Mouse (Mus musculus) midbrain, embryonic 12.5 days (tissue): ENCODE results near the gene Srd5a3. TPM values are rescaled to one million over a fixed set of nuclear protein-coding genes. Genes with fewer than 3 reads are reported as not detected.

ENCODE experiments used
- ATAC-seq: fragments of 200-750 bp; cut with Nextera tagmentation; 2 replicates; pipeline ENCODE4 v1.8.0; 2017; ENCODE audit warnings: low read depth, moderate TSS enrichment, moderate library complexity; ENCODE audit not compliant: low FRiP score
- H3K27ac ChIP-seq: fragments of 300-500 bp; sonication (generic); replicated peaks from 2 replicates; pipeline ENCODE4 v1.5.1; 2016; ENCODE audit warnings: mild to moderate bottlenecking
- H3K27me3 ChIP-seq: fragments of 300-500 bp; sonication (generic); 2 replicates; pipeline ENCODE4 v1.6.1; 2016; ENCODE audit warnings: mild to moderate bottlenecking
- H3K36me3 ChIP-seq: fragments of 300-500 bp; sonication (generic); 2 replicates; pipeline ENCODE4 v1.6.1; 2016
- H3K4me1 ChIP-seq: fragments of 300-500 bp; sonication (generic); 2 replicates; pipeline ENCODE4 v1.6.1; 2016
- H3K4me2 ChIP-seq: fragments of 300-500 bp; sonication (generic); replicated peaks from 2 replicates; pipeline ENCODE4 v1.6.1; 2016; ENCODE audit warnings: mild to moderate bottlenecking, moderate library complexity
- H3K4me3 ChIP-seq: fragments of 300-500 bp; sonication (generic); 2 replicates; pipeline ENCODE4 v1.5.1; 2016; ENCODE audit warnings: mild to moderate bottlenecking
- H3K9ac ChIP-seq: fragments of 300-500 bp; sonication (generic); replicated peaks from 2 replicates; pipeline ENCODE4 v1.6.1; 2016; ENCODE audit warnings: mild to moderate bottlenecking, moderate library complexity
- H3K9me3 ChIP-seq: fragments of 300-500 bp; sonication (generic); 2 replicates; pipeline ENCODE4 v1.6.1; 2016; ENCODE audit warnings: mild to moderate bottlenecking
- WGBS: fragments of 180-500 bp; shearing (Covaris S2); methylation state at CpG from one replicate; pipeline ENCODE4 v1.1.7; 2016; 5-methylcytosine and 5-hydroxymethylcytosine counted together
- polyA plus RNA-seq: library from polyadenylated mRNA; unstranded; fragments of >200 nt; fragmentation: Nextera tagmentation; extraction: Ambion mirVana; gene quantifications from 2 replicates; pipeline ENCODE4 v1.2.1, GENCODE M21; 2016

Srd5a3 gene
- polyA plus RNA-seq, 1 experiment from 2014 or later: 15.8 TPM

- WGBS: 96% methylated on average over 21 of the region's 21 CpGs
- no peak overlapping the region for H3K27ac ChIP-seq
- peaks cover 21% of the 10 kb centered on the region for H3K36me3 ChIP-seq
These were observed 14.5 kb downstream of the Srd5a3 start for GRCm38 (mm10) chr5:76154434-76155165.

GRCm38 (mm10) chr5:76159555-76159954, 19.5 kb downstream of the Srd5a3 start:
- Histone ChIP-seq H3K4me1 (no peaks in the 10 kb centered on the region), H3K9ac (no peak overlapping the region), H3K27ac (no peak overlapping the region), H3K9me3 (no peaks in the 10 kb centered on the region), H3K27me3 (no peaks in the 10 kb centered on the region; the same call in 1 of the 2 replicates), H3K4me2 (no peak overlapping the region), H3K36me3 (no peaks in the 10 kb centered on the region; the same call in 1 of the 2 replicates), H3K4me3 (no peak overlapping the region)
- WGBS: 89% methylated on average over 6 of the region's 6 CpGs
- ATAC-seq: no peak

More at GRCm38 (mm10) chr5:76154434-76155165, 14.5 kb downstream of the Srd5a3 start:
- H3K4me2 ChIP-seq: no peak overlapping the region
- no peak overlapping the region for H3K9ac ChIP-seq
- no peaks in the 10 kb centered on the region for H3K9me3 ChIP-seq
- ATAC-seq: no peak
- no peaks in the 10 kb centered on the region for H3K4me1 ChIP-seq
- H3K4me3 ChIP-seq: no peak overlapping the region
- no peaks in the 10 kb centered on the region for H3K27me3 ChIP-seq

- Histone ChIP-seq H3K27ac (no peak overlapping the region), H3K4me1 (no peaks in the 10 kb centered on the region), H3K9me3 (no peaks in the 10 kb centered on the region), H3K27me3 (no peaks in the 10 kb centered on the region; the same call in 1 of the 2 replicates), H3K9ac (no peak overlapping the region), H3K4me3 (no peak overlapping the region), H3K4me2 (no peak overlapping the region), H3K36me3 (no peaks in the 10 kb centered on the region; the same call in 1 of the 2 replicates)
- no peak for ATAC-seq
- WGBS: 70% methylated on average over 3 of the region's 3 CpGs
These were observed 20.0 kb downstream of the Srd5a3 start for GRCm38 (mm10) chr5:76160086-76160485.

GRCm38 (mm10) chr5:76161491-76161890, 21.4 kb downstream of the Srd5a3 start:
- Histone ChIP-seq H3K9me3 (no peaks in the 10 kb centered on the region), H3K9ac (no peak overlapping the region), H3K36me3 (no peaks in the 10 kb centered on the region), H3K27me3 (no peaks in the 10 kb centered on the region; the same call in none of the 2 replicates), H3K4me2 (no peak overlapping the region), H3K4me1 (no peaks in the 10 kb centered on the region), H3K4me3 (no peak overlapping the region), H3K27ac (no peak overlapping the region)
- 92% methylated on average over 6 of the region's 6 CpGs for WGBS
- no peak for ATAC-seq

- no peak overlapping the region for H3K4me2 ChIP-seq
- H3K27ac ChIP-seq: no peak overlapping the region
- H3K4me3 ChIP-seq: no peak overlapping the region
- H3K27me3 ChIP-seq: no peaks in the 10 kb centered on the region; the same call in none of the 2 replicates
- WGBS: 91% methylated on average over 5 of the region's 5 CpGs
- ATAC-seq: no peak
- H3K36me3 ChIP-seq: no peaks in the 10 kb centered on the region
- no peaks in the 10 kb centered on the region for H3K4me1 ChIP-seq
- H3K9me3 ChIP-seq: no peaks in the 10 kb centered on the region
- H3K9ac ChIP-seq: no peak overlapping the region
These were observed 22.9 kb downstream of the Srd5a3 start for GRCm38 (mm10) chr5:76162926-76163325.

GRCm38 (mm10) chr5:76163828-76164390, 23.8 kb downstream of the Srd5a3 start:
- Histone ChIP-seq H3K4me1 (no peaks in the 10 kb centered on the region), H3K4me3 (no peak overlapping the region), H3K27ac (no peak overlapping the region), H3K9me3 (no peaks in the 10 kb centered on the region), H3K36me3 (no peaks in the 10 kb centered on the region), H3K27me3 (no peaks in the 10 kb centered on the region; the same call in none of the 2 replicates), H3K9ac (no peak overlapping the region), H3K4me2 (no peak overlapping the region)
- no peak for ATAC-seq
- WGBS: 35% methylated on average over 4 of the region's 4 CpGs

GRCm38 (mm10) chr5:76164827-76165226, 24.8 kb downstream of the Srd5a3 start:
- ATAC-seq: no peak
- 72% methylated on average over 7 of the region's 7 CpGs for WGBS
- no peak overlapping the region for H3K4me3 ChIP-seq

GRCm38 (mm10) chr5:76170522-76170921, 30.5 kb downstream of the Srd5a3 start:
- H3K4me3 ChIP-seq: no peak overlapping the region
- H3K27me3 ChIP-seq: no peaks in the 10 kb centered on the region
- H3K9ac ChIP-seq: no peak overlapping the region
- ATAC-seq: no peak
- no peak overlapping the region for H3K4me2 ChIP-seq
- no peaks in the 10 kb centered on the region for H3K36me3 ChIP-seq
- 80% methylated on average over 4 of the region's 4 CpGs for WGBS
- no peaks in the 10 kb centered on the region for H3K4me1 ChIP-seq
- H3K27ac ChIP-seq: no peak overlapping the region
- no peaks in the 10 kb centered on the region for H3K9me3 ChIP-seq

More at GRCm38 (mm10) chr5:76164827-76165226, 24.8 kb downstream of the Srd5a3 start:
- Histone ChIP-seq H3K27me3 (no peaks in the 10 kb centered on the region; the same call in none of the 2 replicates), H3K27ac (no peak overlapping the region), H3K4me2 (no peak overlapping the region), H3K9me3 (no peaks in the 10 kb centered on the region), H3K36me3 (no peaks in the 10 kb centered on the region), H3K4me1 (no peaks in the 10 kb centered on the region), H3K9ac (no peak overlapping the region)

- ATAC-seq: no peak
- H3K9ac ChIP-seq: no peak overlapping the region
These were observed 31.0 kb downstream of the Srd5a3 start for GRCm38 (mm10) chr5:76171039-76171438.

GRCm38 (mm10) chr5:76175051-76175450, 35.0 kb downstream of the Srd5a3 start:
- no peaks in the 10 kb centered on the region for H3K4me1 ChIP-seq
- no peak for ATAC-seq
- 94% methylated on average over 4 of the region's 4 CpGs for WGBS

More at GRCm38 (mm10) chr5:76171039-76171438, 31.0 kb downstream of the Srd5a3 start:
- H3K27ac ChIP-seq: no peak overlapping the region
- H3K4me1 ChIP-seq: no peaks in the 10 kb centered on the region
- no peaks in the 10 kb centered on the region for H3K27me3 ChIP-seq
- H3K4me2 ChIP-seq: no peak overlapping the region
- no peak overlapping the region for H3K4me3 ChIP-seq
- no peaks in the 10 kb centered on the region for H3K9me3 ChIP-seq
- H3K36me3 ChIP-seq: no peaks in the 10 kb centered on the region

GRCm38 (mm10) chr5:76176411-76176810, 36.3 kb downstream of the Srd5a3 start:
- H3K9ac ChIP-seq: no peak overlapping the region
- no peak overlapping the region for H3K27ac ChIP-seq
- 49% methylated on average over 3 of the region's 3 CpGs for WGBS
- no peaks in the 10 kb centered on the region for H3K4me1 ChIP-seq
- no peaks in the 10 kb centered on the region for H3K9me3 ChIP-seq
- ATAC-seq: no peak
- no peak overlapping the region for H3K4me3 ChIP-seq
- H3K4me2 ChIP-seq: no peak overlapping the region
- no peaks in the 10 kb centered on the region for H3K36me3 ChIP-seq
- H3K27me3 ChIP-seq: no peaks in the 10 kb centered on the region

More at GRCm38 (mm10) chr5:76175051-76175450, 35.0 kb downstream of the Srd5a3 start:
- Histone ChIP-seq H3K4me3 (no peak overlapping the region), H3K27ac (no peak overlapping the region), H3K4me2 (no peak overlapping the region), H3K27me3 (no peaks in the 10 kb centered on the region), H3K9ac (no peak overlapping the region), H3K9me3 (no peaks in the 10 kb centered on the region), H3K36me3 (no peaks in the 10 kb centered on the region)

- H3K4me3 ChIP-seq: no peak overlapping the region
- no peak overlapping the region for H3K9ac ChIP-seq
- no peak for ATAC-seq
- no peak overlapping the region for H3K4me2 ChIP-seq
- H3K4me1 ChIP-seq: no peaks in the 10 kb centered on the region
- no peaks in the 10 kb centered on the region for H3K36me3 ChIP-seq
- WGBS: 67% methylated on average over 11 of the region's 11 CpGs
- H3K27ac ChIP-seq: no peak overlapping the region
- H3K9me3 ChIP-seq: no peaks in the 10 kb centered on the region
- H3K27me3 ChIP-seq: no peaks in the 10 kb centered on the region
These were observed 36.8 kb downstream of the Srd5a3 start for GRCm38 (mm10) chr5:76176841-76177240.
